Mouse (Mus musculus) kidney, postnatal 14 days (tissue): ENCODE measurements around the gene Lztr1.
A peak's percentile ranks its signal among the peaks of the same experiment; 100 is the strongest.

ENCODE experiments used
- DNase-seq: peaks from one replicate; pipeline ENCODE4 v3.0.0; 2022; ENCODE audit warnings: mixed read lengths

Gene Lztr1

GRCm38 (mm10) chr16:17558811-17559210, 50.3 kb downstream of the Lztr1 start:
- DNase-seq: no peak

DNA sequence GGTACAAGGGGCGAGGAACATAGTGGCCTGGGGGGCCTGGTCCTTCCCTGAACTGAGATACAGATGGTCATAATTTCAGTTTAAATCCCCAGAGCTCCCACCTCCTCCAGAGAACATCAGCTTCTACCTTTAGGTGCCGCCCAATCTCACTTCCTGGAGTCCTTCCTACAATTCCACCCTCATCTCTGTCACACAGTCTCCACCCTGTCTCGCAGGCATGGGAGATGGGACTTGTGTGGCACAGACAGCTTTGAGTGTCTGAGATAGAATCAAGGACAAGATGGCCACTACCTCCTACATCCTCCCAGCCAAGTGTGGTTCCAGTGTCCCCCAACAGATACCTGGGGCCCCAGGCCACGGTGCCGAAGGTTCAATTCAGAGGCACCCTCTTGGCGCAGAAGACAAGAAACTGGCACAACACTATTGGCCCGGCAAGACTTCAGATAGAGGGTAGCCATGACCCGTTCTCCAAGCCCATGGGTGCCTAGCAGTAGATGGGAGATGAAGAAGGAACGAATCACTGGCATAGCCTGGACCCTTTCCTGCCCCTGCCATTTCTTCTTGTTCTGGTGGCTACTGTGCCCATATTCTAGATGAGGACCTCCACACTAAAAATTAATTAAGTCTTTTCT, 51.0 kb downstream of the Lztr1 start:
- DNase-seq: no peak

DNA sequence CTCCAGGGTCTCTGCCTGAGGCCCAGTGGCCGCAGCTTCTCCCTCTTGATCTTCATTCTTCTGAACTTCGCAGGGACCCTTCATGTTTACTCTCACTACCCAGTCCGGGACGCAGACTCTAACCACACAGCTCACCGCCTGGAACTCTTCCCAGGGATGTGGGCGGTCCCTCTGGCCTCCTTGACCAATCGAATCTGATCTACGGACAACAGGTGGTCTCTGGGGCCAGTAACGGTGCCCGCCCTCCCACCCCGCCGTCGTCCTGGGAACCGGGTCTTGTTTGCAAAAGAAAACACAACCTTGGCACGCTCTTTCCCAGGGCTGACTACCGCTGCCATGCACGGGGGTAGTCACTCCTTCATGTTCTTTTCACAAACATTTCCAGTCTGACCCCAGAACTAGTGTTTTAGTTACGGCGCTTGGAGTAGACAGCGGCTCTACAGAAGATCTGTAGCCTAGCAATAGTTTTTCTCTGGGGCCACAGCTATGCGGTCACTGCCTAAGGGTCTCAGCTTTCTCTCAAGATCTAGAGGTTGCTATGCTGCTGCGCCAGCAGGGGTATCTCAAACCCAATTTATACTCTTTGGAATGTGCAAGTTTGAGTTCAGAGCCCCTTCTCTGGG, 52.8 kb downstream of the Lztr1 start, which contains the start of gene Lrrc74b:
Gene Lrrc74b, minus strand, starts transcription at position 120 of the 623 bp plus-strand sequence.
- DNase-seq: peak; percentile 62

GRCm38 (mm10) chr16:17561751-17562208, 53.3 kb downstream of the Lztr1 start, which contains the start of gene P2rx6:
Gene P2rx6, plus strand, starts transcription at chr16:17561885.
- DNase-seq: peak; percentile 42

- no peak for DNase-seq
Measured at GRCm38 (mm10) chr16:17563580-17563979, 55.1 kb downstream of the Lztr1 start.

GRCm38 (mm10) chr16:17564221-17564620, 55.7 kb downstream of the Lztr1 start:
- no peak for DNase-seq

- no peak for DNase-seq
Measured at GRCm38 (mm10) chr16:17564771-17565170, 56.3 kb downstream of the Lztr1 start.

DNA sequence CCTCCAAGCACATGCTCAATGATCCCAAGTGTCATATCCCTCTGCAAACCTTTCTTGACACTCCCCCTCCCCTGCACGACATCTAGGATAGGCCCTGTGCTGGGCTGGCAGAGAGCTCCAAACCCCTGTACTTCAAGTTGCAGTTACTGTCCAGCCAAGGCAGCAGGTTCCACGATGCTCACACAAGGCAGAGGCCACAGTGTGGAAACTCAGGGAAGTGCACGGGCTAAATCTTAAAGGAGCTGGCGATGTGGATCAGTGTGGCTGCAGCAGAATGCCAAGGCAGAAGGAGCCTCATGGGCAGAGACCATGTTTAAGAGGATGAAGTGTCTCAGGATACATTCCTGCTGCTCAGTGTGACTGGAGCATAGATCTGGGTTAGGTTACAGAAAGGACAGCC, 57.7 kb downstream of the Lztr1 start:
- DNase-seq: no peak
